Mouse (Mus musculus) liver, postnatal 0 days (tissue): ENCODE results near the gene Gcn1l1.

Experiments used
- CTCF ChIP-seq: sonication (generic); IDR thresholded peaks from 2 replicates; pipeline ENCODE4 v1.5.1; 2016; ENCODE audit warnings: antibody characterized with exemption, low read depth
- EP300 ChIP-seq: IDR thresholded peaks from 2 replicates; pipeline ENCODE4 v1.6.1; 2016; ENCODE audit warnings: antibody characterized with exemption, low read depth, mild to moderate bottlenecking

DNA sequence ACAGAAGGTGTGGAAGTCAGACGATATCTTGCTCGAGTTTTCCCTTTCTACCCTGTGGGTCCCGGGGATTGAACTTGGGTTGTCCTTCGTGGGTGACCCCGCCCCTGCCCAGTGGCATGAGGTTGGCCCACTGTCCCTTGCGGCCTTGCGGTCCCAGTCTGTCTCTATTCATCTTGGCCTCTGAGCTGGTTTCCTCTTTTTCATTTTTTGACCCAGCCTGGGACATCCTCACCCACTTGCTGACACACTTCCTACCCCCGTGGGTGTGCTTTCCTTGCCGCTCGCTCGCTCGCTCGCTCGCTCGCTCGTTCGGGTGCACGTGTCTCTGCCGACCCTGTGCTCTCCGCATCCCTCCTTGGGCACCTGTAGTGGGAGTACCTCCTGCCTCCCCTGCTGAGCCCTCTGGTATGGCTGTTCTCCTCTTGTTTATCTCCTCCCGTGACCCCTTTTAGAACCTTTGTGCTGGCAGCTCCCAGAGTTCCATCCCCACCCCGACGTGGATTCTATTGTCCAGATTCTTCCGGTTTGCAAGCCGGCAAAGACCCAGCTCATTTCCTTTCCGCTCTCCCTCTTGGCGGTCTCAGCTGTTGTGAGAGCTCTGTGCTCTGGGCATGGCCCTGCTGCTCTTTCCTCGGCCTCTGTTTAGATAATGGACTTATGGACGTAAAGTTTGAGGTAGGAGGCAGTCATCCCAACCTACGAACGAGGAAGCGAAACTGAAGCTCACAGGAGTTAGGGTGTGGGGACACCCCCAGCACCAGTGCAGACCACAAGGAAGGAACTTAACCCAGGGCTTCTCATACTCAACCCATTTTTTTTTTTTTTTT lies 48.8 kb upstream of the Gcn1l1 start:
- TF ChIP-seq EP300 (no peak), CTCF (no peak)
